Mouse (Mus musculus): ENCODE measurements around the gene Nfkbia. TPM values are rescaled to one million over a fixed set of nuclear protein-coding genes. Genes with fewer than 3 reads are reported as not detected.

The Nfkbia gene
- polyA plus RNA-seq, 1 experiment: 674 TPM

- Histone ChIP-seq H3K4me1 (replicated peaks; ENCODE audit: control insufficient read depth, insufficient read depth, low read length) (peaks cover 53% of the 10 kb centered on the region), H3K36me3 (ENCODE audit: control insufficient read depth, insufficient read depth, low read length) (no peaks in the 10 kb centered on the region), H3K27me3 (ENCODE audit: control insufficient read depth, insufficient read depth, low read length) (no peaks in the 10 kb centered on the region), H3K27ac (ENCODE audit: control insufficient read depth, insufficient read depth, low read length) (no peak overlapping the region), H3K4me3 (ENCODE audit: control insufficient read depth, insufficient read depth, low read length) (no peak overlapping the region)
- TF ChIP-seq CTCF (IDR thresholded peaks at IDR 0.05; ENCODE audit: borderline replicate concordance, control insufficient read depth, extremely low read depth, insufficient read depth, low read length, poor library complexity): no peak
- no peak for TF ChIP-seq POLR2A (IDR thresholded peaks at IDR 0.05; ENCODE audit: control insufficient read depth, extremely low read depth, insufficient read depth, low read length, poor library complexity)
- WGBS: 86% methylated on average over 6 of the region's 6 CpGs
- DNase-seq: no peak
Measured at GRCm38 (mm10) chr12:55462456-55462855, 30.0 kb downstream of the Nfkbia start.

GRCm38 (mm10) chr12:55461767-55462166 lies 30.7 kb downstream of the Nfkbia start:
- H3K27me3 ChIP-seq (ENCODE audit: control insufficient read depth, insufficient read depth, low read length): no peaks in the 10 kb centered on the region
- WGBS: 84% methylated on average over 6 of the region's 6 CpGs
- peaks cover 46% of the 10 kb centered on the region for H3K4me1 ChIP-seq (replicated peaks; ENCODE audit: control insufficient read depth, insufficient read depth, low read length)
- H3K36me3 ChIP-seq (ENCODE audit: control insufficient read depth, insufficient read depth, low read length): no peaks in the 10 kb centered on the region
- H3K4me3 ChIP-seq (ENCODE audit: control insufficient read depth, insufficient read depth, low read length): no peak overlapping the region
- TF ChIP-seq POLR2A (IDR thresholded peaks at IDR 0.05; ENCODE audit: control insufficient read depth, extremely low read depth, insufficient read depth, low read length, poor library complexity): no peak
- no peak for TF ChIP-seq CTCF (IDR thresholded peaks at IDR 0.05; ENCODE audit: borderline replicate concordance, control insufficient read depth, extremely low read depth, insufficient read depth, low read length, poor library complexity)
- DNase-seq: no peak
- H3K27ac ChIP-seq (ENCODE audit: control insufficient read depth, insufficient read depth, low read length): peak overlapping the region; percentile 17; the same call in 1 of the 2 replicates

GRCm38 (mm10) chr12:55460900-55461299 lies 31.5 kb downstream of the Nfkbia start:
- WGBS: 80% methylated on average over 4 of the region's 4 CpGs
- Histone ChIP-seq H3K27me3 (ENCODE audit: control insufficient read depth, insufficient read depth, low read length) (no peaks in the 10 kb centered on the region), H3K36me3 (ENCODE audit: control insufficient read depth, insufficient read depth, low read length) (no peaks in the 10 kb centered on the region), H3K4me1 (replicated peaks; ENCODE audit: control insufficient read depth, insufficient read depth, low read length) (peaks cover 39% of the 10 kb centered on the region), H3K4me3 (ENCODE audit: control insufficient read depth, insufficient read depth, low read length) (no peak overlapping the region), H3K27ac (ENCODE audit: control insufficient read depth, insufficient read depth, low read length) (no peak overlapping the region)
- TF ChIP-seq CTCF (IDR thresholded peaks at IDR 0.05; ENCODE audit: borderline replicate concordance, control insufficient read depth, extremely low read depth, insufficient read depth, low read length, poor library complexity) (no peak), POLR2A (IDR thresholded peaks at IDR 0.05; ENCODE audit: control insufficient read depth, extremely low read depth, insufficient read depth, low read length, poor library complexity) (no peak)
- DNase-seq: no peak

- Histone ChIP-seq H3K4me3 (ENCODE audit: control insufficient read depth, insufficient read depth, low read length) (no peak overlapping the region), H3K27ac (ENCODE audit: control insufficient read depth, insufficient read depth, low read length) (no peak overlapping the region), H3K27me3 (ENCODE audit: control insufficient read depth, insufficient read depth, low read length) (no peaks in the 10 kb centered on the region), H3K36me3 (ENCODE audit: control insufficient read depth, insufficient read depth, low read length) (no peaks in the 10 kb centered on the region), H3K4me1 (replicated peaks; ENCODE audit: control insufficient read depth, insufficient read depth, low read length) (peaks cover 28% of the 10 kb centered on the region)
- DNase-seq: no peak
- no peak for TF ChIP-seq POLR2A (IDR thresholded peaks at IDR 0.05; ENCODE audit: control insufficient read depth, extremely low read depth, insufficient read depth, low read length, poor library complexity)
- no peak for TF ChIP-seq CTCF (IDR thresholded peaks at IDR 0.05; ENCODE audit: borderline replicate concordance, control insufficient read depth, extremely low read depth, insufficient read depth, low read length, poor library complexity)
- 42% methylated on average over 8 of the region's 8 CpGs for WGBS
Measured at GRCm38 (mm10) chr12:55459739-55460138, 32.7 kb downstream of the Nfkbia start.

GRCm38 (mm10) chr12:55456893-55457292 lies 35.6 kb downstream of the Nfkbia start:
- TF ChIP-seq CTCF (IDR thresholded peaks at IDR 0.05; ENCODE audit: borderline replicate concordance, control insufficient read depth, extremely low read depth, insufficient read depth, low read length, poor library complexity): no peak
- no peak overlapping the region for H3K4me3 ChIP-seq (ENCODE audit: control insufficient read depth, insufficient read depth, low read length)
- no peak for DNase-seq
- peaks cover 8% of the 10 kb centered on the region for H3K4me1 ChIP-seq (replicated peaks; ENCODE audit: control insufficient read depth, insufficient read depth, low read length)
- no peaks in the 10 kb centered on the region for H3K36me3 ChIP-seq (ENCODE audit: control insufficient read depth, insufficient read depth, low read length)
- H3K27ac ChIP-seq (ENCODE audit: control insufficient read depth, insufficient read depth, low read length): no peak overlapping the region
- H3K27me3 ChIP-seq (ENCODE audit: control insufficient read depth, insufficient read depth, low read length): no peaks in the 10 kb centered on the region
- 97% methylated on average over 5 of the region's 5 CpGs for WGBS

GRCm38 (mm10) chr12:55456136-55456535 lies 36.3 kb downstream of the Nfkbia start:
- H3K4me1 ChIP-seq (replicated peaks; ENCODE audit: control insufficient read depth, insufficient read depth, low read length): peaks cover 10% of the 10 kb centered on the region
- TF ChIP-seq CTCF (IDR thresholded peaks at IDR 0.05; ENCODE audit: borderline replicate concordance, control insufficient read depth, extremely low read depth, insufficient read depth, low read length, poor library complexity): no peak
- TF ChIP-seq POLR2A (IDR thresholded peaks at IDR 0.05; ENCODE audit: control insufficient read depth, extremely low read depth, insufficient read depth, low read length, poor library complexity): no peak
- 98% methylated on average over 3 of the region's 3 CpGs for WGBS
- DNase-seq: no peak
- H3K4me3 ChIP-seq (ENCODE audit: control insufficient read depth, insufficient read depth, low read length): no peak overlapping the region
- H3K27me3 ChIP-seq (ENCODE audit: control insufficient read depth, insufficient read depth, low read length): no peaks in the 10 kb centered on the region
- no peak overlapping the region for H3K27ac ChIP-seq (ENCODE audit: control insufficient read depth, insufficient read depth, low read length)
- H3K36me3 ChIP-seq (ENCODE audit: control insufficient read depth, insufficient read depth, low read length): no peaks in the 10 kb centered on the region

- TF ChIP-seq CTCF (IDR thresholded peaks at IDR 0.05; ENCODE audit: borderline replicate concordance, control insufficient read depth, extremely low read depth, insufficient read depth, low read length, poor library complexity) (no peak), POLR2A (IDR thresholded peaks at IDR 0.05; ENCODE audit: control insufficient read depth, extremely low read depth, insufficient read depth, low read length, poor library complexity) (no peak)
- Histone ChIP-seq H3K27me3 (ENCODE audit: control insufficient read depth, insufficient read depth, low read length) (no peaks in the 10 kb centered on the region), H3K27ac (ENCODE audit: control insufficient read depth, insufficient read depth, low read length) (no peak overlapping the region), H3K36me3 (ENCODE audit: control insufficient read depth, insufficient read depth, low read length) (no peaks in the 10 kb centered on the region), H3K4me3 (ENCODE audit: control insufficient read depth, insufficient read depth, low read length) (no peak overlapping the region), H3K4me1 (replicated peaks; ENCODE audit: control insufficient read depth, insufficient read depth, low read length) (peaks cover 19% of the 10 kb centered on the region)
- no peak for DNase-seq
- 90% methylated on average over 10 of the region's 10 CpGs for WGBS
Measured at GRCm38 (mm10) chr12:55455206-55455605, 37.2 kb downstream of the Nfkbia start.

Data from thymus, adult 2 months (tissue).